Mouse (Mus musculus): ENCODE data around the gene Ndufs6. TPM values are rescaled to one million over a fixed set of nuclear protein-coding genes. Genes with fewer than 3 reads are reported as not detected.
A peak's percentile ranks its signal among the peaks of the same experiment; 100 is the strongest.

Ndufs6 gene
- 100 to 1,000 TPM; 156 to 172 TPM for total RNA-seq (2021)
- long read RNA-seq, experiment 1, transcript Ndufs6-201 (4 exons, 568 nt) = major isoform, 69 of 72 reads
- long read RNA-seq, experiment 1, partial matches to known transcripts = 2 of 72 reads
- long read RNA-seq, experiment 1, other reads (novel, unspliced or antisense) = 0 of 72 reads
- long read RNA-seq, experiment 2, transcript Ndufs6-202 (4 exons, 534 nt) = minor isoform, 8 of 116 reads
- long read RNA-seq, experiment 2, transcript Ndufs6-201 (4 exons, 568 nt) = major isoform, 98 of 116 reads
- long read RNA-seq, experiment 2, partial matches to known transcripts = 6 of 116 reads
- long read RNA-seq, experiment 2, other reads (novel, unspliced or antisense) = 4 of 116 reads

GRCm38 (mm10) chr13:73327827-73328698 is at the start of gene Ndufs6, which contains the start of gene Mrpl36:
Gene Ndufs6 (minus strand): TSS chr13:73328542.
Gene Mrpl36 (plus strand): TSS chr13:73328513.
- no peak for TF ChIP-seq CTCF (conservative IDR thresholded peaks at IDR 0.05)
- DNase-seq (ENCODE audit: low spot score in 2 of 2) = peak; percentile 91 to 93

GRCm38 (mm10) chr13:73377637-73378036 is 49.3 kb upstream of the Ndufs6 start:
- TF ChIP-seq CTCF (conservative IDR thresholded peaks at IDR 0.05) = no peak
- no peak for DNase-seq (ENCODE audit: low spot score in 2 of 2)
- H3K4me3 ChIP-seq = no peak overlapping the region
- H3K27ac ChIP-seq = no peak overlapping the region

More at GRCm38 (mm10) chr13:73327827-73328698, at the start of gene Ndufs6, which contains the start of gene Mrpl36:
- Histone ChIP-seq H3K4me3 (peak within 1 kb of the TSS; percentile 99), H3K27ac (peak within 1 kb of the TSS; percentile 92)

GRCm38 (mm10) chr13:73374612-73375011 is 46.3 kb upstream of the Ndufs6 start:
- no peak overlapping the region for H3K27ac ChIP-seq
- DNase-seq (ENCODE audit: low spot score in 2 of 2) = no peak
- no peak overlapping the region for H3K4me3 ChIP-seq
- no peak for TF ChIP-seq CTCF (conservative IDR thresholded peaks at IDR 0.05)

GRCm38 (mm10) chr13:73373367-73373766 is 45.0 kb upstream of the Ndufs6 start:
- no peak overlapping the region for H3K4me3 ChIP-seq
- H3K27ac ChIP-seq = no peak overlapping the region
- DNase-seq (ENCODE audit: low spot score in 2 of 2) = no peak
- TF ChIP-seq CTCF (conservative IDR thresholded peaks at IDR 0.05) = no peak

GRCm38 (mm10) chr13:73357106-73357505 is 28.8 kb upstream of the Ndufs6 start:
- no peak overlapping the region for H3K4me3 ChIP-seq
- DNase-seq (ENCODE audit: low spot score in 2 of 2) = no peak
- no peak for TF ChIP-seq CTCF (conservative IDR thresholded peaks at IDR 0.05)
- H3K27ac ChIP-seq = no peak overlapping the region

- no peak overlapping the region for H3K27ac ChIP-seq
- no peak overlapping the region for H3K4me3 ChIP-seq
- no peak for DNase-seq (ENCODE audit: low spot score in 2 of 2)
- TF ChIP-seq CTCF (conservative IDR thresholded peaks at IDR 0.05) = no peak
Measured at GRCm38 (mm10) chr13:73352491-73352890, 24.1 kb upstream of the Ndufs6 start.

- no peak overlapping the region for H3K4me3 ChIP-seq
- no peak overlapping the region for H3K27ac ChIP-seq
- peak; percentile 46 for TF ChIP-seq CTCF (conservative IDR thresholded peaks at IDR 0.05)
- DNase-seq (ENCODE audit: low spot score in 2 of 2) = no peak
Measured at GRCm38 (mm10) chr13:73351910-73352309, 23.6 kb upstream of the Ndufs6 start.

GRCm38 (mm10) chr13:73350741-73351140 is 22.4 kb upstream of the Ndufs6 start:
- no peak overlapping the region for H3K4me3 ChIP-seq
- no peak for DNase-seq (ENCODE audit: low spot score in 2 of 2)
- no peak for TF ChIP-seq CTCF (conservative IDR thresholded peaks at IDR 0.05)
- no peak overlapping the region for H3K27ac ChIP-seq

GRCm38 (mm10) chr13:73347922-73348650 is 19.7 kb upstream of the Ndufs6 start:
- H3K4me3 ChIP-seq = no peak overlapping the region
- H3K27ac ChIP-seq = no peak overlapping the region
- no peak for TF ChIP-seq CTCF (conservative IDR thresholded peaks at IDR 0.05)
- no peak for DNase-seq (ENCODE audit: low spot score in 2 of 2)

GRCm38 (mm10) chr13:73347171-73347570 is 18.8 kb upstream of the Ndufs6 start:
- DNase-seq (ENCODE audit: low spot score in 2 of 2) = no peak
- Histone ChIP-seq H3K27ac (no peak overlapping the region), H3K4me3 (no peak overlapping the region)
- TF ChIP-seq CTCF (conservative IDR thresholded peaks at IDR 0.05) = no peak

- no peak for DNase-seq (ENCODE audit: low spot score in 2 of 2)
- H3K27ac ChIP-seq = no peak overlapping the region
- TF ChIP-seq CTCF (conservative IDR thresholded peaks at IDR 0.05) = no peak
- no peak overlapping the region for H3K4me3 ChIP-seq
Measured at GRCm38 (mm10) chr13:73346743-73347142, 18.4 kb upstream of the Ndufs6 start.

GRCm38 (mm10) chr13:73346131-73346530 is 17.8 kb upstream of the Ndufs6 start:
- no peak overlapping the region for H3K4me3 ChIP-seq
- DNase-seq (ENCODE audit: low spot score in 2 of 2) = no peak
- TF ChIP-seq CTCF (conservative IDR thresholded peaks at IDR 0.05) = no peak

More at GRCm38 (mm10) chr13:73346131-73346530, 17.8 kb upstream of the Ndufs6 start:
- no peak overlapping the region for H3K27ac ChIP-seq

Measured in layer of hippocampus, adult 2 months (tissue).